Mouse (Mus musculus): ENCODE data around the gene Inka1. TPM values are rescaled to one million over a fixed set of nuclear protein-coding genes. Genes with fewer than 3 reads are reported as not detected.
"Not testable (repeated sequence)": the region's sequence is repeated elsewhere in the genome, so short reads cannot be mapped to it uniquely, and the experiment has no call there.

The Inka1 gene
- polyA plus RNA-seq (2016; fragmentation: Nextera tagmentation; extraction: Ambion mirVana): 41.9 and 43.9 TPM in 2 replicates

DNA sequence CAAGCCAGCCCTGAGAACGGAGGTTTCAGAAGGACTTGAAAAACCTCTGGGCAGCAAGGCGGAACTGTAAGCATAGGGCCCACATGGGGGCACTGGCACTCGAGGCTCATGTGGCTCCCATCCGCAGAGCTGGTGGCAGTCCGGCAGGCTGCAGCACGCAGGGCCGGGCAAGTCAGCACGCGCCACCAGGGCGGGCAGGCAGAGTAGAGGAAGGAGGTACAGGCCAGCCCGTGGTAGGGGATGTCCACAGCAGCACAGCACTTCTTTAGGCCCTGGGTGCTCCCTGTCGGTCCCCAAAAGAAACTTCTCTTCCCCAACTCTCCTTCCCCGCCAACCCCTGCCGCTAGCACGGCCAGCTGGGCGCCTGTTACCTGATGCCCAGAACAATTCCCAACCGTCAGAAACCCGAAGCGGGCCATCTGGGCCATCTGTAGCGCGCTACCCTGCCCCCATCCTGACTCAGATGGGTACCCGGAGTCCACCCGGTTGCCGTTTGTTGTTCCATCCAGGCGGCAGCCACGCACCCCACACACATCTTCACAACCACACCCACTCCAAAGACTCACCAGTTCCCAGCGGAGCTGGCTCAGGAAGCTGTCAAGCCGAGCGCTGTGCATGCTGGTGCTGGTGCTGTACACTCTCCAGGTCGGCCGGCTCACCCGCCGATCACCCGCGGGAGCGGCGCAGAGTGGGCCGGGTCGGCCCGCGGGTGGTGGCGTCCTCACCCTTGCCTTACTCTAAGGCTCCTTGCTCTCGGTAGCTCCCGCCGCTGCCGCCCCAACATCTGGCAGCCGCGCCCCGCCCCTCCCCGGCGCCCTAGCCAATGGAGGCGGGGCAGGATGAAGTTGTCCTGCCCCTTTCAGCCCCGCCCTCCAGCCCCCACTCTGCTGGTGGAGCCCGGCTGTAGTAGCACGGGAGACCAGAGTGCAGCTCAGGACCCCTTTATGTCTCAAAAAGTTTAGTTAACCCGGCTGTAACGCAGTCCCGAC is at the start of gene Inka1:
Gene Inka1, minus strand, starts transcription at position 749 of the 989 bp plus-strand sequence.
- Histone ChIP-seq H3K9me3 (replicated peaks) (no peaks in the 10 kb centered on the region), H3K36me3 (peaks cover 7% of the 10 kb centered on the region), H3K4me3 (peak within 1 kb of the TSS; percentile 78), H3K4me2 (peak within 1 kb of the TSS; percentile 78), H3K27ac (ENCODE audit: poor library complexity, severe bottlenecking) (peak within 1 kb of the TSS; percentile 100), H3K4me1 (replicated peaks) (peaks cover 50% of the 10 kb centered on the region), H3K9ac (peak within 1 kb of the TSS; percentile 84), H3K27me3 (replicated peaks) (no peaks in the 10 kb centered on the region)
- ATAC-seq (ENCODE audit: insufficient number of reproducible peaks, low FRiP score): peak; percentile 79
- under 1% methylated on average over 58 of the region's 58 CpGs for WGBS

DNA sequence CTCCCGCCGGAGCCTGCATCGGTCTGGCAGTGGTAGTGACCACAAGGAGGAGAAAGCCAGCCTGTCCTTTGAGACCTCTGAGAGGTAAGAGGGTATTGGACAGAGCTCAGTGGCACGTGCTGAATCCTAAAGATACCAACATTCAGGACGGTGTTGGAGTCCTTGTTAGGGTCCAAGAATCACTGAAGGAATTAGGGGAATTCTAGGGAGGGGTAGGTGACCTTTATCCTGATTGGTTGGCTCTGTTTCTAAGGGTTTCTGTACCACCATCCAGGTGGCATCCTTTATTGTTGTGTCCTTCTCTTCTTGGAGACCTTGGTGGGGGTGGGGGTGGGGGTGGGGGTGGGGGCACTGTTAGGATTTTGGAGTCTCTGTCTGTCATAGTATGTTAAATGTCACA is 46.4 kb upstream of the Inka1 start:
- no peaks in the 10 kb centered on the region for H3K4me1 ChIP-seq (replicated peaks)
- 88% methylated on average over 5 of the region's 5 CpGs for WGBS
- H3K4me3 ChIP-seq: no peak overlapping the region
- no peak overlapping the region for H3K9ac ChIP-seq
- peaks cover 55% of the 10 kb centered on the region for H3K36me3 ChIP-seq
- no peak for ATAC-seq (ENCODE audit: insufficient number of reproducible peaks, low FRiP score)
- no peak overlapping the region for H3K27ac ChIP-seq (ENCODE audit: poor library complexity, severe bottlenecking)
- H3K27me3 ChIP-seq (replicated peaks): no peaks in the 10 kb centered on the region
- peaks cover 5% of the 10 kb centered on the region; the same call in 1 of the 2 replicates for H3K9me3 ChIP-seq (replicated peaks)
- H3K4me2 ChIP-seq: no peak overlapping the region

DNA sequence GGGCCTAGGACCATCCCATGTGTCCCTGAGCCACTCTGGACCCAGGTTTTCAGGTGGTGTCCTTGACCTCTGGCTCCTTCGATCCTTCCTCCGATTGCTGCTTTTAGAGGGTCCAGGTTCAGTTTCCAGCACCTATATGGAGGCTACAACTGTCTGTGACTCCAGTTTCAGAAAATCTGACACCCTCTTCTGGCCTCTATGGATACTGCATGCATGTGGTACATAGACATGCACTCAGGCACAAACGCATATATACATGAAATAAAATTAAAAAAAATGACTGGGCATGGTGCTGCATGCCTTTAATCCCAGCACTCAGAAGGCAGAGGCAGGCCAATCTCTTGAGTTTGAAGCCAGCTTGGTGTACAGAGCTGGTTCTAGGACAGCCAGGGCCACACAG is 42.2 kb upstream of the Inka1 start:
- H3K36me3 ChIP-seq: peaks cover 61% of the 10 kb centered on the region
- no peak for ATAC-seq (ENCODE audit: insufficient number of reproducible peaks, low FRiP score)
- H3K4me1 ChIP-seq (replicated peaks): no peaks in the 10 kb centered on the region
- peaks cover 5% of the 10 kb centered on the region for H3K9me3 ChIP-seq (replicated peaks)
- no peaks in the 10 kb centered on the region for H3K27me3 ChIP-seq (replicated peaks)
- no peak overlapping the region for H3K9ac ChIP-seq
- WGBS: 95% methylated on average over 3 of the region's 3 CpGs
- H3K4me3 ChIP-seq: no peak overlapping the region
- no peak overlapping the region for H3K27ac ChIP-seq (ENCODE audit: poor library complexity, severe bottlenecking)
- no peak overlapping the region for H3K4me2 ChIP-seq

DNA sequence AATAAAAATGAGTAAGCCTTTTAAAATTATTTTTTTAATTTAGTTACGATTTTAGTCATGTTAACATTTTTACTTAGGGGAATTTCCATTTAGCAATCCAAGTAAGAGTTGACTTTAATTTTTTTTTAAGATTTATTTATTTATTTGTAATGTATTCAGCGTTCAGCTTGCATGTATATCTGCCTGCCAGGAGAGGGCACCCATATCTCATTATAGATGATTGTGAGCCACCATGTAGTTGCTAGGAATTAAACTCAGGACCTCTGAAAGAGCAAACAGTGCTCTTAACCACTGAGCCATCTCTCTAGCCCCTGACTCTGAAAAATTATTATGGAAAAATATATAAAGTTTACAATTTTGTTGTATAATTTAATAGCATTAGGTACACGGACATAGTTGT is 40.9 kb upstream of the Inka1 start:
- ATAC-seq (ENCODE audit: insufficient number of reproducible peaks, low FRiP score): no peak
- Histone ChIP-seq H3K4me3 (no peak overlapping the region), H3K9ac (no peak overlapping the region), H3K4me2 (no peak overlapping the region), H3K4me1 (replicated peaks) (peaks cover 6% of the 10 kb centered on the region), H3K36me3 (peaks cover 50% of the 10 kb centered on the region), H3K9me3 (replicated peaks) (peaks cover 5% of the 10 kb centered on the region), H3K27me3 (replicated peaks) (no peaks in the 10 kb centered on the region), H3K27ac (ENCODE audit: poor library complexity, severe bottlenecking) (no peak overlapping the region)
- WGBS: 92% methylated on average over 3 of the region's 3 CpGs

DNA sequence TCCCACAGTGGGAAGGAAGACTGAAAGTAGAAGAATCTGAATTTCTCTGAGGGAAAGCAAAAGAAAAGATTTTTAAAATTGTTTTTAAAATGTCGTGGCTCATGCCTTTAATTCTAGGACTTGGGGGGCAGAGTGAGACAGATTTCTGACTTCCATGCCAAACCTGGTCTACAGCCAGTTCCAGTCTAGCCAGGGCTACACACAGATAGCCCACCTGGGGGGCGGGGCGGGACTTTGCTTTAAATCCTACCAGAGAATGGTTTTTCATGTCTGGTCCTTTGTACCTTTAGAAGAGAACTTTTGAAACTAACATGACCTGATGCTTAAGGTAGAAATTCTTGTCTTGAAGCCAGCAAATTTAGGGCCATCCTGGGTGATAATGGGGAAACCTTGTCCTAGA is 37.5 kb upstream of the Inka1 start:
- Histone ChIP-seq H3K27me3 (replicated peaks) (no peaks in the 10 kb centered on the region), H3K9ac (no peak overlapping the region), H3K4me3 (no peak overlapping the region), H3K27ac (ENCODE audit: poor library complexity, severe bottlenecking) (no peak overlapping the region), H3K4me1 (replicated peaks) (peaks cover 16% of the 10 kb centered on the region), H3K4me2 (no peak overlapping the region), H3K9me3 (replicated peaks) (peaks cover 5% of the 10 kb centered on the region), H3K36me3 (peaks cover 41% of the 10 kb centered on the region)
- no peak for ATAC-seq (ENCODE audit: insufficient number of reproducible peaks, low FRiP score)
- WGBS: 85% methylated on average over 3 of the region's 3 CpGs

DNA sequence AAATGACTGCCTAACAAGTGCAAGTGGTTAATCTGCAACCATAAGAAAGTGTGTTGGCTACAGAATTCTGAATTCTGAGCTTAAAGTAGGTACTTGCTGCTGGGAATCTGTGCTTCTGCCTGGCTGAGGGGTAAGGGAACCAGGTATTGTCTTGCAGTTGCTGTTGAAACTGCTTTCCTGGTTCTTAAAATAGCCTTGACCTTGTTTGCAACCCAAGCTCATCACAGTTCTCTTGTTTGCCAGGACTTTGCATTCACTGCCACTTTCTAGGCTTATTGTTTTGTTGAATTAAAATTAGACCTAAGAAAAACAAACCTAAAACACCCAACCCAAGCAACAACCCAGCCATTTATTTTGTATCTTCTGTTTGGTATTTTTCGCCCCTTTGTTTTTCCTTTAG is 35.1 kb upstream of the Inka1 start:
- ATAC-seq (ENCODE audit: insufficient number of reproducible peaks, low FRiP score): no peak
- WGBS: 92% methylated on average over 1 of the region's 1 CpGs
- Histone ChIP-seq H3K4me2 (peak overlapping the region; percentile 24), H3K27ac (ENCODE audit: poor library complexity, severe bottlenecking) (peak overlapping the region; percentile 18; the same call in 1 of the 2 replicates), H3K9me3 (replicated peaks) (no peaks in the 10 kb centered on the region), H3K9ac (no peak overlapping the region), H3K4me1 (replicated peaks) (peaks cover 16% of the 10 kb centered on the region), H3K4me3 (no peak overlapping the region), H3K36me3 (peaks cover 27% of the 10 kb centered on the region), H3K27me3 (replicated peaks) (no peaks in the 10 kb centered on the region)

DNA sequence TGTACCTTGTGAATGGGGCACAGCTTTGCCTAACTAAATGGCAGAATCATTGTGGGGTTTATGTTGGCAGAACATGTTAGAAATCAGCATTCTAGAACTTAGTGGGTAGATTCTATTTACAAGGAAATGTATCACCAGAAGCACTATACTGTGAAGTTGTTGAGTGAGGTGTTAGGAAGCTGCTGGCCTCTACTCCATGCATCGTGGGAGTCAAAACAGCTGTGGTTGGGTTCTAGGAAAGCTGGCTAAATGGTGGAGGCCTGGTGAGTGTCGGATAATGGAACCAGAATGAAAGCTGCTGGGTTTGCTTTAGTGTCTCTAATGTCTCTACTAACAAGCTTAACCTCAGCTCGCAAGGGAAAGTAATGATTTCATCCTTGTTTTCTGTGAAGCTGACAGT is 31.4 kb upstream of the Inka1 start:
- WGBS: 79% methylated on average over 3 of the region's 3 CpGs
- Histone ChIP-seq H3K9me3 (replicated peaks) (no peaks in the 10 kb centered on the region), H3K27me3 (replicated peaks) (no peaks in the 10 kb centered on the region), H3K4me3 (no peak overlapping the region), H3K9ac (no peak overlapping the region), H3K4me1 (replicated peaks) (peaks cover 18% of the 10 kb centered on the region), H3K4me2 (no peak overlapping the region), H3K27ac (ENCODE audit: poor library complexity, severe bottlenecking) (no peak overlapping the region), H3K36me3 (peaks cover 18% of the 10 kb centered on the region; the same call in 1 of the 2 replicates)
- ATAC-seq (ENCODE audit: insufficient number of reproducible peaks, low FRiP score): no peak

DNA sequence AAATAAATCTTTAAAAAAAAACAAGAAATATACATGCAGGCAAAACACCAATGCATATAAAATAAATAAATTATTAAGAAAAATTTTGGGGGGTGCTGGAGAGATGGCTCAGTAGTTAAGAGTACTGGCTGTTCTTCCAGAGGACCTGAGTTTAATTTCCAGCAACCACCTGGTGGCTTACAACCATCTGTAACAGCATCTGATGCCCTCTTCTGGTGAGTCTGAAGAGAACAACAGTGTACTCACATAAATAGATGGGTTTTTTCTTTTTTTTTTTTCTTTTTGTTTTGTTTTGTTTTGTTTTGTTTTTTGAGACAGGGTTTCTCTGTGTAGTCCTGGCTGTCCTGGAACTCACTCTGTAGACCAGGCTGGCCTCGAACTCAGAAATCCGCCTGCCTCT is 27.9 kb upstream of the Inka1 start:
- ATAC-seq (ENCODE audit: insufficient number of reproducible peaks, low FRiP score); H3K27ac ChIP-seq (ENCODE audit: poor library complexity, severe bottlenecking): not testable (repeated sequence)

DNA sequence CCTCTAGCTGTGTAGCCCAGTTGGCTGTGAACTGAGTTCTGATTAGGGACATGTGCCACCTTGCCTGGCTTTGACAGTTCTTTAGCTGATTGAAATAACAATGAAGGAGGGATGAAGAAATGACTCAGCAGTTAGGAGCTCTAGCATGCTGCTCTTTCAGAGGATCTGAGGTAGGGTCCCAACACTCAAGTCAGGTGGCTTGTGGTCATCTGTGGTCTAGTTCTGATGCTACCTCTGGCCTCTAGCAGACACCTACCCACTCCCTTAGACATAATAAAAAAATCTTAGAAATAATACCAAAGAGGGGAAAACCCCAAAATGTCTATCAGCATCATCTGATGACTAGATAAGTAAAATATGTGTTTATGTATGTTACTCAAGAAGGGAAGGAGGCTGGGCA is 24.7 kb upstream of the Inka1 start:
- Histone ChIP-seq H3K27ac (ENCODE audit: poor library complexity, severe bottlenecking) (no peak overlapping the region), H3K4me1 (replicated peaks) (peaks cover 14% of the 10 kb centered on the region), H3K36me3 (peaks cover 12% of the 10 kb centered on the region; the same call in 1 of the 2 replicates), H3K4me3 (no peak overlapping the region), H3K9ac (no peak overlapping the region), H3K4me2 (no peak overlapping the region), H3K27me3 (replicated peaks) (no peaks in the 10 kb centered on the region), H3K9me3 (replicated peaks) (no peaks in the 10 kb centered on the region)
- no peak for ATAC-seq (ENCODE audit: insufficient number of reproducible peaks, low FRiP score)

More for the DNA sequence above, 27.9 kb upstream of the Inka1 start:
- not testable (repeated sequence) for H3K27me3 ChIP-seq (replicated peaks); H3K4me1 ChIP-seq (replicated peaks); H3K9me3 ChIP-seq (replicated peaks); H3K4me2 ChIP-seq; H3K9ac ChIP-seq; H3K4me3 ChIP-seq
- WGBS: 97% methylated on average over 2 of the region's 2 CpGs
- peaks cover 18% of the 10 kb centered on the region; the same call in 1 of the 2 replicates for H3K36me3 ChIP-seq

DNA sequence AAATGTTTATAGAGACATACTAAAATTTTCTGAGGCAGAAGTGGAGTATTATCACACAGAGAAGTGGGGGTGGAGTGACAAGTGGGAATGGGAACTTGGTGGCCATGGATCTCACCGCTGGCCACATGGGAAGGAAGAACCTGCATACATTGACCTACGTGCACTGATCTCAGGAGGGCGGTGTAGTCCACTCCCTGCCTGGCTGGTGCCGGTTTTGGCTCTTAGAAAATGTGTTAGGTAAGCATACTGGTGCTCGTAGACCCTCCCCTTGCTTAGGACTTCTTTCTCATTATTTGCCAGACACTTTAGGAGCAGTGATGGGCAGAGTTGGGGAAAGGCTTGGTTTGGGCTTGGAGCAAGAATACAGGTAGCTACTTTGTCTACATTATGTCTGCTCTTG is 22.4 kb upstream of the Inka1 start:
- peaks cover 11% of the 10 kb centered on the region; the same call in 1 of the 2 replicates for H3K36me3 ChIP-seq
- H3K4me1 ChIP-seq (replicated peaks): peaks cover 30% of the 10 kb centered on the region
- no peak overlapping the region for H3K27ac ChIP-seq (ENCODE audit: poor library complexity, severe bottlenecking)
- H3K27me3 ChIP-seq (replicated peaks): no peaks in the 10 kb centered on the region
- H3K9ac ChIP-seq: 0 out of 2 replicates have a peak overlapping the region, but pooled peaks have one; percentile 41
- no peaks in the 10 kb centered on the region for H3K9me3 ChIP-seq (replicated peaks)
- no peak overlapping the region for H3K4me3 ChIP-seq
- WGBS: 92% methylated on average over 5 of the region's 5 CpGs
- no peak for ATAC-seq (ENCODE audit: insufficient number of reproducible peaks, low FRiP score)
- no peak overlapping the region for H3K4me2 ChIP-seq

DNA sequence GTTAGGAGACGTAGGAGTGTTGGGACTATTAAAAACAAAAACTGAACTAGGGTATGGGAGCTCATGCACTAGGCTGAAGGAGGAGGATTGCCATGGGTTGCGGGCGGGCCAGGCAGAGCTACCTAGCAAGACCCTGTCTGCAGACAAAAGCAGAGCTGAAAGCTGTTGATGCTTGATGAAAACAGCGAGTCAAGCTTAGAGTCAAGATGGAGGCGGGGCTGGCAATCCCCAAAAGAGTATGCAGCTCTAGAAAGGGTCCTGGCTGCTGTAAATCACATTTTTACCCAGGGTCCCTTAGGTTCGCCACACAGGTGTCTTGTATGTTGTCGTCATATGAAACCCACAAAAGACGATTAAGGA is 17.8 kb upstream of the Inka1 start:
- peak overlapping the region; percentile 83 for H3K4me2 ChIP-seq
- peak overlapping the region; percentile 97 for H3K27ac ChIP-seq (ENCODE audit: poor library complexity, severe bottlenecking)
- H3K4me1 ChIP-seq (replicated peaks): peaks cover 31% of the 10 kb centered on the region
- 23% methylated on average over 8 of the region's 8 CpGs for WGBS
- H3K36me3 ChIP-seq: 0 out of 2 replicates have a peak, but pooled peaks cover 3% of the 10 kb centered on the region
- no peak for ATAC-seq (ENCODE audit: insufficient number of reproducible peaks, low FRiP score)
- H3K4me3 ChIP-seq: peak overlapping the region; percentile 97
- H3K9ac ChIP-seq: peak overlapping the region; percentile 98
- 0 out of 2 replicates have a peak, but pooled peaks cover 3% of the 10 kb centered on the region for H3K27me3 ChIP-seq (replicated peaks)
- H3K9me3 ChIP-seq (replicated peaks): no peaks in the 10 kb centered on the region

Data from heart, embryonic 12.5 days (tissue).